Mouse (Mus musculus): Measurements from ENCODE around the gene Pilrb2.

DNA sequence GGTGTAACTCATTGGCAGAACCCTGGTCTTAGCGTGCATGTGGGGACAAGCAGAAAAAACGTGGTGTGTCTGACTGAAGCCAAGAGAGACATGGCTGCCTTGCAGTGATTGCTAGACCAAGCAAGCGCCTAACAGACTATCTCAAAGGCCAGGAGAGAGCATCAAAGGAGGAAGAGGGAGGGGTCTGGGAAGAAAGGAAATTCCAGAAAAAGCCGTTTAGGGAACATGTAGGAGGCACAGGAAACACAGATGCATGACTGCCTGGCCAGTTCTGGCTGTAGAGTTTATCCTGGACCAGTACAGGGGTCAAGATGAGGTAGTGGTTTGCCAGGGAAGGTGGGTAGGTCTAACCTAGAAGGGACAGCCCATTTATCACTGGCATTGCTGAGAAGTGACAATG lies 38.1 kb downstream of the Pilrb2 start:
- TF ChIP-seq CTCF (IDR thresholded peaks at IDR 0.05) (no peak), EP300 (IDR thresholded peaks at IDR 0.05) (no peak)
